Mouse (Mus musculus): ENCODE results near the gene Mef2a. TPM values are rescaled to one million over a fixed set of nuclear protein-coding genes. Genes with fewer than 3 reads are reported as not detected.
A peak's percentile ranks its signal among the peaks of the same experiment; 100 is the strongest.

Gene Mef2a
- 47.8 and 57.1 TPM in 2 replicates for total RNA-seq (2021)
- long read RNA-seq, full-length matches to known transcripts: 5 of 13 reads
- long read RNA-seq, partial matches to known transcripts: 2 of 13 reads
- long read RNA-seq, other reads (novel, unspliced or antisense): 6 of 13 reads

GRCm38 (mm10) chr7:67372729-67373583, at the start of gene Mef2a:
TSS of gene Mef2a (minus strand) at chr7:67372858.
- DNase-seq: peak; percentile 97

GRCm38 (mm10) chr7:67421476-67422186, 49.0 kb upstream of the Mef2a start:
- peak; percentile 23 for DNase-seq

- DNase-seq: no peak
These were observed 48.4 kb upstream of the Mef2a start for GRCm38 (mm10) chr7:67421088-67421475.

- DNase-seq: no peak
These were observed 47.1 kb upstream of the Mef2a start for GRCm38 (mm10) chr7:67419591-67420314.

DNA sequence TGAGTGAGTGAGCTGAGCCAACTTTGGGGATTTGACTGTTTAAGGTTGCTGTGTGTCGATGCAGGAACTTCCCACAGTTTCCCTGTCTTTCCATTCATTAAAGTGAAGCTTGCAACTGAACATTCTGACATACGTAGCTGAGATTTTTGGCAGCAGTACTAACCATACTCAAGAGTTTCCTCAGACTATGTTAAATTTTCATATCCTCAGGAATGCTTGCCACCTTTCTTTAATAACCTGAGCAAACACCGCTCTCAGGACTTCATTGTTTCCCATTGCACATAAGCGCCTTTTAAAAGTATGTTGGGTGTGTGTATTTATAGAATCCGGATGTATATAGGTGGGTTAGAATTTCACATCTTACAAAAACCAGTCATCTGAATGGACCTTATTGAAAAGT, 45.5 kb upstream of the Mef2a start:
- no peak for DNase-seq

- no peak for DNase-seq
These were observed 42.1 kb upstream of the Mef2a start for GRCm38 (mm10) chr7:67414766-67415165.

- no peak for DNase-seq
These were observed 40.0 kb upstream of the Mef2a start for GRCm38 (mm10) chr7:67412686-67413085.

DNA sequence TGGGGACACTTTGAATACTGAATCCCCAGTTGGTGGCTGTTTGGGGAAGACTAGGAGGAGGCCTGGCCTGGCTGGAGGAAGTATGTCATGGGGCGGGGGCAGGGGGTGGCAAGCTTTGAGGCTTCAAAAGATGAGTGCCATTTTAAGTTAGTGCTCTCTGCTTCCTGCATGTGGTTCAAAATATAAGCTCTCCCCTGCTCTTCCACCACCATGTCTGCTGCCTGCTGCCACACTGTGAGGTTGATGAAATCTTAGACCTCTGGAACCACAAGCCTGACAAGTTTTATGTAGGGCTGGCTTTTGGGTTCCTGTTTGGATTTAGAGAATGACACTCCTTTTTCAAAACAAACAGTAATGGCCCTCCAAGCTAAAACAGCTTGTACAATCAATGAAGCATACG, 34.4 kb upstream of the Mef2a start:
- DNase-seq: no peak

GRCm38 (mm10) chr7:67404176-67404575, 31.5 kb upstream of the Mef2a start:
- DNase-seq: no peak

DNA sequence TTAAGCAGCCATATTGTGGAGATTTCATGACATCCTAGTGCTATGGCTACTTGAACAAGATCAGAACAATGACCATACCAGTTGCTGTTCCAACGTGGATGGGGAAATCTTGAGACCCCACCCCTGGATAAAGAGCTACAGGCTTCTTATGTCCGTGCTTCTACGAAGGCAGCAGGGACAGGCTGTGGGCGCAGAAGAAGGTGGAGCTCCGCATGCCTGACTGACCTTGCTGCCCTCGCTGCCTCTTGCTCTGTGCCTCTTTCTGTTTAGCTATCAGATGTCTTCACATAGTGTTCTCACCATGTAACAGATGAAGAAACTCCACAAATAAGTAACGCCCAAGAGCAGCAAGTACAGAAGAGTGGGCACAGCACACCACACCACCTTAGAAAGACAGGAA, 29.7 kb upstream of the Mef2a start:
- no peak for DNase-seq

GRCm38 (mm10) chr7:67401379-67401778, 28.7 kb upstream of the Mef2a start:
- DNase-seq: no peak

- no peak for DNase-seq
These were observed 18.1 kb upstream of the Mef2a start for GRCm38 (mm10) chr7:67390760-67391159.

GRCm38 (mm10) chr7:67390095-67390494, 17.4 kb upstream of the Mef2a start:
- no peak for DNase-seq

DNA sequence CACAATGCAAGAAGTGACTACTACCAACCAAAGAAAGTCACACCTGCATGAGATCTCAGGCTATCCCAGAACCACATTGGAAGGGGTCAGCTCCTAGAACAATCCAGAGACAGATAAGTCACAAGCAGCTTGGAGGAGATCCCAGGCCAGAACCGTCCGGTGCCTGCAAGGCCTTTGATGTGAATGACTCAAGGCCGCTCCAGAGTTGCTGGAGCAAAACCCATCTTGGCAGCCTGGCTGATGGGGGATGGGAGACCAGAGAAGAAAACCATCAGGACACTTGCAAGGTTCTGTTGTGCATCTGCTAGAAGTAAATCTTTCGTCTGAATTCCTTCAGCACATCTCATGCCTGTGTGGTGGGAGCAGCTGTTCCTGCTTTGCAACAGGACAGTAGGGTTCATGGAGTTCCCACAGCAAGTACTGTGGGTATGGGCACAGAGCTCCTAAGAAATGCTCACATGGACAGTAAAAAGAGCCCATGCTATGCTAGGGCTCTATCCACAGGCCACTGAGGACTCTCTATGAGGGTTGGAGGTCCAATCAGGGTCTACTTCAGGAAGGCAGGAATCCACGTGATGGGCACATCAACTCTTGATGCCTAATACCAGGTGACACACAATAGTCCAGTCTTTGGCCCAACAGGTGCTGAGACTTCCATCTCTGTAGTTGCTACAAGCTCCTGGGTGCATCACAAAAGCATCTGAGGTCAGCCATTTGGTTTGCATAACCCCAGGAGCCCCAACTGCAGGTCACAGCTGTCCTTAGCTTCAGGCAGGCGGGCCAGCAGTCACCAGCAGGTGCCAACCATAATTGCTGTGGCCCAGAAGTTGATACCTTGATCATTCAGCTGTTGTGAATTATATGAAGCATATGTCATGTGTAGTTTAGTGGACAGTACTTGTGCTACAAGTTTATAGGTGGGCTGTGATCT, 12.5 kb upstream of the Mef2a start:
- DNase-seq: peak; percentile 68

DNA sequence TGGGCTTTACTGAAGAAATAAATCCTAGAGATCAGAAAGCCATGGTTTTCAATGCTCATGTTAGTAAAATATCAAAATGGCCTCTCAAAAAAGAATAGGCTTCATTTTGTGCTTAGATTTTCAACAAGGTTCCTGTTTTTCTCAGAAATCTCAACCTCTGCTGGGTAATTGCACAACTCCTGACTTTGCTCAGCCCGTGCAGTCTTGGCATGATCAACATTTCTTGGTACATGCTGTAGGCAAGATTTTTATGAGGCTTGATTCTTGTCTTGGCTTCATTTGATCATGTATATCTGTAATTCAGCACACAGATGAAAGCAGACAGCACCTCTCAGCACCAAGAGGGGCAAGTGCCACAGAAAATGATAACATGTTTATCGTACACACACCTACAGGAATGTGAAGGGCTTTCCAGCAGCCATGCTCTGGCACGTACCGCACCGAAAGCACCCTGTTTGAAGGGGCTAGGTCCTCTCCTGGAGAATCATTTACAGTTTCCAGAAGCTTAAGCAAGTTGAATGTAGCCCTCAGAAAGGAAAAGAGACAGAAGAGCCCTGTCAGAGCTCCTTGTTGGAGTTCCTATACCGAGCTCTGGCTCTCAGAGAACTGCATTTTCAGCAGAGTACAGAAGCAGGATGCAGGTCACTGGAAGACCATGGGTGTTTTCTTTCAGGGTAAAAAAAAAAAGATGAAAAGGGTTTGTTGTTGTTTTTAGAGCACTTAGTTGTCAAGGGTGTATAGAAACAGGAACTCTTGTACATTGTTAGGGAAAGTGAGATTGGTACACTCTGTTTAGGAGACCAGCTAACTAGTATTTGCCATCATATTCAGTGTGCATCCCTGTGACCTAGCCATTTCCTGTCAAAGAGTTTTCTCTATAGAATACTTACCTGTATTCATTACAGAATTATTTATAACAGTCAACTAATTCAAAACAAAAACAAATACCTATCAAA, 7.8 kb upstream of the Mef2a start:
- no peak for DNase-seq

DNA sequence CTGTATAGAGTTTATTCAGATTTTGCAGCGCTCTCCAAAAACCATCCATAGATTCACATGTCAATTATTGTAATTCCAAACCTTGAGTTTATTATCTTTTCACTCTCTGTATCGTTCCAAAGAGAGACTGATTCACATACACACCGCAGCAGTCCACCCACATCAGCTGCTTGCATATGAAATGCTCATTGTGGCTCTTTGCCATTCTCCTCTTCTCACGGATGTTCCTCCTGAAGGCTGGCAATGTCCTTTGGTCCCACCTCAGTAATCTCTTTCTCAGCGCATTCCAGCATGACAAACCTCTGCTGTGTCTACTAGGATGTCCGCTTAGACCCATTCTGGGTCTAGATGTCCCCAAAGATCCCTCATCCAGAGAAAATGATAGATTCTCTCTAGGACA, 4.1 kb upstream of the Mef2a start:
- no peak for DNase-seq

DNA sequence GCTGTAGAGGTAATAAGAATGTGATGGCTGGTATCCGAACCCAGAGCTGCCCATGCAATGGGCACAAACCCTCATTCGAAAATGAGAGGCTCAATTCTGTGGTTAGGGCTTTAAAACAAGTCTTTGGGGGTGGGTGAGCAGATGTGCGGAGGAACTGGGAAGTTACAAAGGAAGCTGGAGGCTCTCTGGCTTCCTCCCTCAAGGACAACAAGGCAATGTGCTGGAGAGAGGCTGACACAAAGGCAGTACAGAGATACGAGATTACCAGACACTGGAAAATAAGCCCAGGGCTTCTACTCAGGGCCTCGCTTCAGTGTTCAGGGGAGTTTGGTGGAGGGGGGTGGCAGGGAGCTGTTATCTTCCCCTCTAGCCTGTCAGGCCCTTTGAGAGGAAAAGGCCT, 1.3 kb upstream of the Mef2a start:
- no peak for DNase-seq

DNA sequence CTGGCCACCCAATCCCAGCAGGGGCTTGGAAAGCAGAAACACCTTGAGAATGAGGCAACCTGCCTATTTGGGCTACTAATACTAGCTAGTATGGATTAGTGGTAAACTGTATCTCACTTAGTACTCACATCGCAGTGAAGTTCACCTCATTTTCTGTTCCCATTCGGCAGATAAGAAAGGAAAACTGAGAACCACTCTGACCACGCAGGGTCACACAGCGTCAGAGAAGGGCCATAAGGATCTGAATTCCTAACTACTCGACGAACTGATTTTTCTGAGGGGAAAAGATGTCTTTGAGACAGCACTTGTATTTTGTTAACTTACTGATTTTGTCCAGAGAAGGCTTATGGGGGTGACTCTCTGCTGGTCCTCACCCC, 914 bp upstream of the Mef2a start:
- no peak for DNase-seq

DNA sequence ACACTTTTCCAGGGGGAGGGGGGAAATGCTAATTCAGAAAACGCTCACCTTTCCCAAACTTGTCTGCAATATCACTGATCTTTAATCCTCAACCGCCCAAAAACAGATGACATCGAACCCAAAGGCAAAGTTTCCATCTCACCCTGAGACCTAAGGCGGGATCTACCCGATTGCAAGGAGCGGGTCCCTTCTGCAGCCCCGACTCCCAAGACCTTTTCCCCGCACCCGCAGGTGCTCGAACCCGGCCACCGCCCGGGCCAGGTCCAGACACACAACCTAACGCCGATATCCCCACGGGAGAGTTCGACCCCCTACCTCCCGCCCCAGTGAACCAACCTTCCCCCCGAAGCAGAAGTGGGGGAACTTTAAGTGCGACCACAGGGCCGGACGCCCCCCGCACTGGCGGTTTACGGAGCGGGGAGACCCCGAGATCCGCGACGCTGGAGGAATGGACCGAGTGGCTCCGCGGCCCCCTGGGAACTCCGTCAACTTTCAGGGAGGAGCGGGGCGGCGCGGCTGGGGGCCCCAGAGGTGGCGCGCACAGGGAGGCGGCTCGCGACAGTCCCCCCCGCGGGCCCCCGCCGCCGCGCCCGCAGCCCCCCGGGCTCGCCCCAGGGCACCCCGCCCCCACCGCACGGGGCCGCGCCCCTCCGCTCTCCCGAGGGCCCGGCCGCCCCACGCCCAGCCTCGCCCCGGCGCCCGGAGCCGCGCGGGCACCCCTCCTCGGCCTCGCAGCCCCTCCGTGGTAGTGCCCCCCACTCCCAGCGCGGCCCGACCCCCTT, 576 bp downstream of the Mef2a start:
- DNase-seq: peak; percentile 52
